Comparison of ENCODE assay signal across 26 mouse cellular contexts in the genomic region with DNA sequence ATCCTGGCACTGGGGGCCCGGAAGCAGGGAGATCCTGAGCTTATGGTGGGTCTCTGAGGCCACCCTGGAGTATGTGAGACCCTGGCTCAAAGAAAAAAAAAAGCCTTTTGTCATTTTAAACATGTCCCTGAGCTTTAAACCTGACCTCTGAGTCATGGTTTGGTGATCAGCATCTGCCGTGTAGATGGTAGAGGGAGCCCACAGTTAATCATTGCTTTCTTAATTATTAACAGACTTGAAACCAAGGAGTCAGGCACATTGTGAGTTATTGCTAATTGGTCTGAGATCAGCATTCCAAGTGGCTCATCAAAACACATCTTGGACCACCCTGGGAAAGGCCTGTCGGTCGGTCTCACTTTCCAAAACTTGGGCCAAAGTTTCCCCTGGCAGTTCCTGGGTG. TPM values are rescaled to one million over a fixed set of nuclear protein-coding genes. Genes with fewer than 3 reads are reported as not detected.
DNase-seq lines count a peak whose midpoint lies in the region; ATAC-seq lines count a peak whose summit lies in the region.
"Had no signal": no experiment of that assay in that cellular context is flagged by ENCODE, and none has a peak within 500 bp of the region (broad histone marks: within the 10 kb centered on the region; RNA-seq: fewer than 3 reads in every experiment).

No protein-coding gene starts in this region.

- H3K9me3 ChIP-seq in intestine, embryonic 16.5 days (ENCODE audit: control insufficient read depth, low read length): no peaks in the 10 kb centered on the region
- H3K9me3 ChIP-seq in kidney, embryonic 15.5 days (replicated peaks): no peaks in the 10 kb centered on the region
- H3K9me3 ChIP-seq: embryonic facial prominence, embryonic 15.5 days; forebrain, embryonic 10.5 days; G1E; heart, embryonic 10.5 days; hindbrain, embryonic 13.5 days had no signal

- peak; percentile 27 for DNase-seq in kidney, adult 11 months
- no peak for DNase-seq in kidney, postnatal 14 days
- DNase-seq in ES-CJ7 (ENCODE audit: low read depth, low spot score): peak; percentile 20
- no peak for DNase-seq in MN1 (ENCODE audit: low spot score)
- DNase-seq in urinary bladder, adult 18-20 months (ENCODE audit: low spot score in 2 of 2): no peak
- DNase-seq in frontal cortex, adult 2 months (ENCODE audit: extremely low spot score in 1 of 2, low spot score in 1 of 2): no peak
- DNase-seq: adrenal gland, postnatal 25 days; B cell, adult 2 months; cerebellum, adult 18-20 months; cerebellum, postnatal 10 days; embryo, embryonic 11 days; gastrocnemius, postnatal 10 days; heart, adult 18-20 months; heart, postnatal 10 days; heart, postnatal 4 days had no signal

- no peak overlapping the region for H3K9ac ChIP-seq in intestine, embryonic 16.5 days (ENCODE audit: low read depth, low read length)
- no peak overlapping the region for H3K9ac ChIP-seq in kidney, embryonic 15.5 days
- H3K9ac ChIP-seq: embryonic facial prominence, embryonic 15.5 days; hindbrain, embryonic 13.5 days had no signal

- peaks cover 18% of the 10 kb centered on the region for H3K4me1 ChIP-seq in intestine, embryonic 16.5 days (ENCODE audit: control insufficient read depth, insufficient read depth, low read length)
- peaks cover 30% of the 10 kb centered on the region for H3K4me1 ChIP-seq in kidney, embryonic 15.5 days

- H3K4me3 ChIP-seq in intestine, embryonic 16.5 days (ENCODE audit: low read length): no peak overlapping the region
- H3K4me3 ChIP-seq in kidney, embryonic 15.5 days (replicated peaks): no peak overlapping the region
- H3K4me3 ChIP-seq: embryonic facial prominence, embryonic 15.5 days; erythroblast, embryonic 14.5 days; forebrain, embryonic 10.5 days; heart, embryonic 10.5 days; hindbrain, embryonic 13.5 days had no signal

- H3K36me3 ChIP-seq in intestine, embryonic 16.5 days (ENCODE audit: control insufficient read depth, insufficient read depth, low read length): peaks cover 2% of the 10 kb centered on the region; the same call in 1 of the 2 replicates
- peaks cover 42% of the 10 kb centered on the region for H3K36me3 ChIP-seq in kidney, embryonic 15.5 days

- 51% methylated on average over 4 of the region's 4 CpGs for WGBS in intestine, embryonic 16.5 days
- 36% methylated on average over 4 of the region's 4 CpGs for WGBS in kidney, embryonic 15.5 days

- no peaks in the 10 kb centered on the region for H3K27me3 ChIP-seq in intestine, embryonic 16.5 days (replicated peaks; ENCODE audit: control insufficient read depth, insufficient read depth, low read length)
- no peaks in the 10 kb centered on the region for H3K27me3 ChIP-seq in kidney, embryonic 15.5 days

- 0 out of 2 replicates have a peak overlapping the region, but pooled peaks have one; percentile 39 for H3K4me2 ChIP-seq in intestine, embryonic 16.5 days (ENCODE audit: low read depth, low read length)
- no peak overlapping the region for H3K4me2 ChIP-seq in kidney, embryonic 15.5 days
- H3K4me2 ChIP-seq: embryonic facial prominence, embryonic 15.5 days; hindbrain, embryonic 13.5 days had no signal

- ATAC-seq in intestine, embryonic 16.5 days: peak; percentile 55
- peak; percentile 49 for ATAC-seq in kidney, embryonic 15.5 days (replicated peaks; ENCODE audit: low FRiP score)
- ATAC-seq: activated CD4-positive, CD25-positive, alpha-beta regulatory T cell, adult 4 months; CD4-positive, CD25-positive, alpha-beta regulatory T cell, adult 4 months; forebrain, embryonic 14.5 days had no signal

- H3K27ac ChIP-seq in intestine, embryonic 16.5 days (ENCODE audit: low read length): peak overlapping the region; percentile 68; the same call in 1 of the 2 replicates
- H3K27ac ChIP-seq in kidney, embryonic 15.5 days: peak overlapping the region; percentile 85
- H3K27ac ChIP-seq: embryonic facial prominence, embryonic 15.5 days; forebrain, embryonic 10.5 days; heart, embryonic 10.5 days; hindbrain, embryonic 13.5 days had no signal

RNA-seq across cellular contexts. Expression of gene Numbl, which starts 24.0 kb away (rescaled TPM):
- 9.1 and 10.8 TPM in 2 replicates for polyA plus RNA-seq in intestine, embryonic 16.5 days (2015; fragmentation: Nextera tagmentation; extraction: Ambion mirVana)
- polyA plus RNA-seq in kidney, embryonic 15.5 days (2015; fragmentation: Nextera tagmentation; extraction: Ambion mirVana): 15.3 and 18.5 TPM in 2 replicates
- polyA plus RNA-seq in frontal cortex, adult 2 months (2012; rRNA removed): 95.1 and 100 TPM in 2 replicates
- polyA plus RNA-seq: activated CD4-positive, CD25-positive, alpha-beta regulatory T cell, adult 4 months had no signal

RNA-seq across cellular contexts. Expression of gene Coq8b, which starts 49.4 kb away (rescaled TPM):
- 25.5 and 26.3 TPM in 2 replicates for polyA plus RNA-seq in intestine, embryonic 16.5 days (2015; fragmentation: Nextera tagmentation; extraction: Ambion mirVana)
- 20.9 and 23.1 TPM in 2 replicates for polyA plus RNA-seq in kidney, embryonic 15.5 days (2015; fragmentation: Nextera tagmentation; extraction: Ambion mirVana)
- 39.1 and 40.5 TPM in 2 replicates for polyA plus RNA-seq in frontal cortex, adult 2 months (2012; rRNA removed)

RNA-seq across cellular contexts. Expression of gene Itpkc, which starts 53.8 kb away (rescaled TPM):
- 8.3 and 9.5 TPM in 2 replicates for polyA plus RNA-seq in intestine, embryonic 16.5 days (2015; fragmentation: Nextera tagmentation; extraction: Ambion mirVana)
- polyA plus RNA-seq in kidney, embryonic 15.5 days (2015; fragmentation: Nextera tagmentation; extraction: Ambion mirVana): 4.4 and 5.2 TPM in 2 replicates
- 5.2 and 6.7 TPM in 2 replicates for polyA plus RNA-seq in frontal cortex, adult 2 months (2012; rRNA removed)

RNA-seq across cellular contexts. Expression of gene Ltbp4, which starts 55.3 kb away (rescaled TPM):
- polyA plus RNA-seq in intestine, embryonic 16.5 days (2015; fragmentation: Nextera tagmentation; extraction: Ambion mirVana): 70.2 and 79.2 TPM in 2 replicates
- polyA plus RNA-seq in kidney, embryonic 15.5 days (2015; fragmentation: Nextera tagmentation; extraction: Ambion mirVana): 31.0 and 41.7 TPM in 2 replicates
- 68.8 and 69.8 TPM in 2 replicates for polyA plus RNA-seq in frontal cortex, adult 2 months (2012; rRNA removed)

Comparison
In these comparisons a context has a peak if more than half of its experiments do, and no peak if none do; other contexts are left out.
1. DNase-seq: peak in kidney, adult 11 months (single experiment) and ES-CJ7 (single experiment); none in kidney, postnatal 14 days (single experiment), MN1 (single experiment), urinary bladder, adult 18-20 months (0 of 2) and frontal cortex, adult 2 months (0 of 2).